Mouse (Mus musculus) CH12.LX (cell line): ENCODE results near the gene Pcbp4.

Experiments
- CTCF ChIP-seq, 2 experiments: IDR thresholded peaks in 1 of 2; conservative IDR thresholded peaks in 1 of 2; 2 replicates each; pipeline ENCODE4 v1.5.1; 2011 to 2012; ENCODE audit warnings: low read depth in 2 of 2, low read length in 2 of 2, improper control_type of control experiment in 1 of 2, inconsistent platforms in 1 of 2, mild to moderate bottlenecking in 1 of 2, moderate library complexity in 1 of 2
- ELF1 ChIP-seq: IDR thresholded peaks from 2 replicates; pipeline ENCODE4 v1.6.1; 2014; ENCODE audit warnings: low read depth, mild to moderate bottlenecking, inconsistent platforms, low read length, improper control_type of control experiment
- EP300 ChIP-seq: IDR thresholded peaks from 2 replicates; pipeline ENCODE4 v1.6.1; 2011; ENCODE audit warnings: low read length, improper control_type of control experiment
- HCFC1 ChIP-seq: IDR thresholded peaks from 2 replicates; pipeline ENCODE4 v1.6.1; 2012; ENCODE audit warnings: low read depth, mild to moderate bottlenecking, inconsistent platforms, low read length, improper control_type of control experiment
- KAT2A ChIP-seq: IDR thresholded peaks from 2 replicates; pipeline ENCODE4 v1.6.1; 2012; ENCODE audit warnings: low read length, improper control_type of control experiment, inconsistent platforms; ENCODE audit not compliant: insufficient replicate concordance
- MAFK ChIP-seq: IDR thresholded peaks from 2 replicates; pipeline ENCODE4 v1.6.1; 2011; ENCODE audit warnings: low read length, improper control_type of control experiment; ENCODE audit not compliant: insufficient replicate concordance
- MAX ChIP-seq: IDR thresholded peaks from 2 replicates; pipeline ENCODE4 v1.6.1; 2011; ENCODE audit warnings: low read length, improper control_type of control experiment
- POLR2A ChIP-seq: IDR thresholded peaks from 2 replicates; pipeline ENCODE4 v1.6.1; 2011; ENCODE audit warnings: low read depth, mild to moderate bottlenecking, improper control_type of control experiment, low read length
- RAD21 ChIP-seq: IDR thresholded peaks from 2 replicates; pipeline ENCODE4 v1.6.1; 2011; ENCODE audit warnings: low read depth, mild to moderate bottlenecking, low read length, improper control_type of control experiment, moderate library complexity
- USF1 ChIP-seq: IDR thresholded peaks from 2 replicates; pipeline ENCODE4 v1.6.1; 2014; ENCODE audit warnings: low read depth, mild to moderate bottlenecking, inconsistent platforms, low read length, improper control_type of control experiment
- ZKSCAN1 ChIP-seq: IDR thresholded peaks from 2 replicates; pipeline ENCODE4 v1.6.1; 2012; ENCODE audit warnings: low read depth, inconsistent platforms, low read length, improper control_type of control experiment, borderline replicate concordance

GRCm38 (mm10) chr9:106461641-106462429 lies 8.7 kb downstream of the Pcbp4 start:
- TF ChIP-seq POLR2A, result no peak
- no peak for TF ChIP-seq MAFK
- no peak for TF ChIP-seq RAD21
- TF ChIP-seq ELF1, result no peak
- no peak for TF ChIP-seq HCFC1
- TF ChIP-seq ZKSCAN1, result no peak
- no peak for TF ChIP-seq MAX
- TF ChIP-seq EP300, result no peak
- no peak for TF ChIP-seq CTCF (conservative IDR thresholded peaks at IDR 0.05 in 1 of 2, IDR thresholded peaks at IDR 0.05 in 1 of 2; ENCODE audit: low read depth in 2 of 2, low read length in 2 of 2)
- no peak for TF ChIP-seq KAT2A
- TF ChIP-seq USF1, result no peak
